Mouse (Mus musculus): Measurements from ENCODE around the gene Cped1.

Cped1 gene

DNA sequence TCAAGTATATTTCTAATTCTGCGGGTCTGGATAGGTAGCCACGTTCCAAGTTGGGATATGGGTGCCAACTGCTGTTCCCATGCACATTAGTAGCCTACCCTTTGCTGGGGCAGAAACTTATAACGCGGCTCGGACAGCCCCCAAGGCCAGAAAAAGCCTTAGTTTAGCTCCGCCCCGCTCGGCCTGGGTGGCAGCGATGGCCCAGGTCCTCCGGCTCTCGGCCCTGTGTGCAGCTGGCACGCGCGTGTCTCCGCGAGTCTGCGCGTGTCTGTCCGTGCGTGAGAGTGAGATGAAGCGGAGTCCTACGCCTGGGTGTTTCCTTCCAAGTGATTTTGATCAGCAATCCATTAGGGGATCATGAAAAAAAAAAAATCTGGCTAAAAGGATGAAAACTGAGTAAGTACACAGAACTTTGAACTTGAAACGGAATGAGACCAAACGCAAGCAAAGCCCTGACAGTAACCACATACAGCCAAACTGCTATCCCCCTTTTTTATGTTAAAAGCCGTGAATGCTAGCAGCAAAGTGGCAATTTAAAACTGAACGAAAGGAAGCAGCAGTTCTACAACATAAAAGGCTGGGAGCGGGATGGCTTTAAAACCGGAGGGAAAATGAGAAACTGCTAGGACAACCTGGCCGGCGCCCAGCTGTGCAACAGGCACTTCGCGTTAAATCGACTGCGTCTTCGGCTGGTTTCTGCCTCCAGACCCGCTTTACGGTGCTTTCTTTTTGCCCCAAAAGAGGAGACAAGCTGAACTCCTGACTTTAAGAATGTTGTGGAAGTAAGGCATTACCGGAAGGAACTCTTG, at the start of gene Cped1:
Cped1 (plus strand) TSS at position 185 of the 809 bp plus-strand sequence.
- in situ Hi-C loops (cut with MboI, MseI), result no loop called here

GRCm38 (mm10) chr6:21937981-21938635, 47.6 kb upstream of the Cped1 start:
- in situ Hi-C loops (cut with MboI, MseI), result no loop called here

GRCm38 (mm10) chr6:21949226-21949731, 36.4 kb upstream of the Cped1 start, which contains the start of gene Ing3:
TSS of gene Ing3 (plus strand) at chr6:21949571.
- in situ Hi-C loops (cut with MboI, MseI), result no loop called here

DNA sequence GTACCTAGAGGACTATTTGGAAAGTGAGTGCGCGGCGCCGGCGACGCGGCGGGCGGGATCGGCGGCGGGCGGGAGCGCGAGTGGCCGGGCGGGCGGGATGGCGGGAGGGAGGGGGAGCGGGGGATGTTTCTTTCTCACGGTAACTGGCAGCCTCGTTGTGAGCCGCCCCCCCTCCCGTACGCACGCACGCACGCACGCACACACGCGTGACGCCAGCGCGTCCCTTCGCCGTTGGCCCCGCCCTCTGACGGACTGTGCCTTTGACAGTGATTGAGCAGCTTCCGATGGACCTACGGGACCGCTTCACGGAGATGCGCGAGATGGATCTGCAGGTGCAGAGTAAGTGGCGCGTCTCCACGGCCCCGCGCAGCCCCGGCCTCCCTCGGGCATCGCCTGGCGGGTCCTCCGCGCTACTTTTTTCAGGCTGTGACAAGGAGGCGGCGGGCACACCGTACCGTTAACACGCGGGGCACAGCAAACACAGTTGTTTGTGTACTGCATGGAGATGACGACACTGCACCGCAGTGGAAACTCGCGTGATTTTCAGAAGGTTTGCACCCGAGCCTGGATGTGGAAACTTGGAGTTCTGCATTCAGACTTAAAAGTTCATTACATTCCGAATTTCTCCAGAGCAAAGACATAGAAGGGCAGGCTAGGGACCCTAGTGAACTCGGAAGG, 35.8 kb upstream of the Cped1 start:
- in situ Hi-C loops (cut with MboI, MseI), result no loop called here

DNA sequence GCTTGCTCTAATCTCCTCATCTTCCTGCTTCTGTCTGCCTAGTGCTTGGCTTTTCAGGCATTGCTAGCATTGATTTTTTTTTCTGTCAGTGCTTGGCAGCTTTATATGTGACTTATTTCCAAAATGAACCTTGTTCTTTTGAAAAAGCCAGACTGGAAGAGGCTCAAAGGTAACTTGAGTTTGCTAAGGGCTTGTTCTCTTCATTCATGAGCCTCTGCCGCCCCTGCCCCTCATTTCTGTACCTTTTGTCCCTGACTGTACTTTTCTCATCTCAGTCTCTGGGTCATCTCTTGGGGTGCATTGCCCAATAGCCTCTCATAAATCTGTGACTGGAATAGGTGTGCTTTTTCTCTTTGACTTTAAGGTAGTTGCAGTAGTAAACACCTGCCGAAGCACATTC, 35.0 kb upstream of the Cped1 start:
- in situ Hi-C loops (cut with MboI, MseI), result no loop called here

- in situ Hi-C loops (cut with MboI, MseI), result no loop called here
These were observed 30.2 kb upstream of the Cped1 start for GRCm38 (mm10) chr6:21955468-21955867.

- in situ Hi-C loops (cut with MboI, MseI), result no loop called here
These were observed 26.8 kb upstream of the Cped1 start for GRCm38 (mm10) chr6:21958922-21959321.

- in situ Hi-C loops (cut with MboI, MseI), result no loop called here
These were observed 25.8 kb upstream of the Cped1 start for GRCm38 (mm10) chr6:21959909-21960308.

GRCm38 (mm10) chr6:21977532-21977931, 8.2 kb upstream of the Cped1 start:
- in situ Hi-C loops (cut with MboI, MseI), result no loop called here

DNA sequence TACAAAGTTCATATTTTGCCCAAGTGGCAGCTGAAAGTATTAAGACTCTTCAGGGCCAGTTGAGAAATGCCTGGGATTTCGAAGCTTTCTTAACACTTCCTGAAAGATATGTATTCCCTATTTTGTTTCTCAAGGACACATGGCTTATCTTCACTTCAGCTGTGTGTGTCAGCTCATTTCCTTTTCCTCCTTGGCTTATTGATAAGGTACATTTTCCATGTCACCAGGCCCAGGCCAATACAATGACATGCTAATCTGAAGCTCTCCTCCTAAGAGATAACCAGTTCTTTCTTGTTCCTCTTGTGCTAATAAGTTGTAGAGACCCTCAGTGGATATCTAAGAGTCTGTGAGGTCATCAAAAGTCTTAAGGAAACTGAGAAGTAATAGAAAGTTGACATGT, 4.6 kb upstream of the Cped1 start:
- in situ Hi-C loops (cut with MboI, MseI), result no loop called here

- in situ Hi-C loops (cut with MboI, MseI), result no loop called here
These were observed 555 bp upstream of the Cped1 start for GRCm38 (mm10) chr6:21984990-21985731.

DNA sequence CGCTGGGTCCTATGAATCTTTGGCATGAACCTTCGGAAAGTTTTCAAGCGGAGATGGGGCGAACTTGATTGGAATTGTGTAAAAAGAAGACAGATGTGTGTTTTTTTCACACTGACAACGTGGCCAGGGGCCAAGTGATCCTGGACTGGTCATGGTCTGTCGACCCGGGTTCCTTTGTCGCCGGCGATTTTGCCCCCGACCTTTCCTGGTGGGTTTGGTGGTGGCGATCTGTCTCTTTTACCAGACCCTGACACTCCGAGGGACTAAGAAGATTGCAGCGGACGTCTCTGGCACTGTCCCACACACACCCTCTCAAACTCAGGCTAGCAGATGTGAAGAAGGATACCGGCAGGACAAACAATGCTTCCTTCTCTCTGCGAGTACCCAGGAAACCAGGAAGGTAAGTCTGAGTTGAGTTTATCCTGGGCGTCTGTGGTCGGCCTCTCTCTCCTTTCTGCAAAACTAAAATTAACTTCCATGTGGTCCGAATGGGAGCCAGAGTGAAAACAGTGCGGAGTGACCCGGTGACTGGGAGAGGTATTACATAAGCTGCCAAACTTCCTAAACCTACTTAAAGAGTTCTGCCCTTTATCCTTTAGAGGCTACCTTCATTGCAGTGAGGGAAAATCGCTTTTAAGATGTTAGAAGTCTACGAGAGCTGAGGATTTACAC, 1.1 kb downstream of the Cped1 start:
- in situ Hi-C loops (cut with MboI, MseI), result no loop called here

DNA sequence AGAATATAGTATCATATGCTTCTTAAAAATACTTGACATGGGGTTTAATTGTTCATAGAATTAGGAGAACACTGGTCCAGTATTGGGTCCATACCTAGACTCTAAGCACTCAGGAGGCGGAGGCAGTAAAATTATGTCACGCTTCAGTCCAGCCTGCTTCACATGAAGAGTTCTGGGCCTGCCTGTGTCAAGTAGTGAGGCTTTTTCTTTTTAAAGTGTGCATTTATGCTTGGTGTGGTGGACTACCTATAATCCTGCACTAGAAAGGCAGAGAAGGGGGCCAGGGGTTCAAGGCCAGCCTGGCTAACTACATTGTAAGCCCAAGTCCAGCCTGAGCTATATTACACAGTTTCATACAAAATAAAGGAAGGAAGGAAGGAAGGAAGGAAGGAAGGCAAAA, 1.8 kb downstream of the Cped1 start:
- in situ Hi-C loops (cut with MboI, MseI), result no loop called here

GRCm38 (mm10) chr6:21988296-21988695, 2.6 kb downstream of the Cped1 start:
- in situ Hi-C loops (cut with MboI, MseI), result no loop called here

DNA sequence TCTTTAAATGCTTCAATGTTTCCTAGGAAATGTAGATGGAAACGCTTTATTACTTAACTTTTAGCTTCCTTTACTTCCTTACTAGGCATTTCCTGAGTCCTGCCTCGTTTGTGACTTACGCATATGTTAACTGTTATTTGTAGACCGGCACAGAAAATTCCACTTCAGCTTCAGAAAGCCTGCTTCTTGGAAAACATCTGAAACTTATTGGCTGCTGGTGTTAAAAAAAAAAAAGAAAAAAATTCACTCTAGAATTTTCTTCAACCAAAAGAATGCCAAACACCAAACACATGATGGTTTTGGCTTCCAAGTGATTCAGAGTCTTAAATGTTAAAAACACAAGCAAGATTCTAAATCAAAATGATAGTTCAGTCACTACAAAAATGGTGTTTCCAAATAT, 3.4 kb downstream of the Cped1 start:
- in situ Hi-C loops (cut with MboI, MseI), result no loop called here

DNA sequence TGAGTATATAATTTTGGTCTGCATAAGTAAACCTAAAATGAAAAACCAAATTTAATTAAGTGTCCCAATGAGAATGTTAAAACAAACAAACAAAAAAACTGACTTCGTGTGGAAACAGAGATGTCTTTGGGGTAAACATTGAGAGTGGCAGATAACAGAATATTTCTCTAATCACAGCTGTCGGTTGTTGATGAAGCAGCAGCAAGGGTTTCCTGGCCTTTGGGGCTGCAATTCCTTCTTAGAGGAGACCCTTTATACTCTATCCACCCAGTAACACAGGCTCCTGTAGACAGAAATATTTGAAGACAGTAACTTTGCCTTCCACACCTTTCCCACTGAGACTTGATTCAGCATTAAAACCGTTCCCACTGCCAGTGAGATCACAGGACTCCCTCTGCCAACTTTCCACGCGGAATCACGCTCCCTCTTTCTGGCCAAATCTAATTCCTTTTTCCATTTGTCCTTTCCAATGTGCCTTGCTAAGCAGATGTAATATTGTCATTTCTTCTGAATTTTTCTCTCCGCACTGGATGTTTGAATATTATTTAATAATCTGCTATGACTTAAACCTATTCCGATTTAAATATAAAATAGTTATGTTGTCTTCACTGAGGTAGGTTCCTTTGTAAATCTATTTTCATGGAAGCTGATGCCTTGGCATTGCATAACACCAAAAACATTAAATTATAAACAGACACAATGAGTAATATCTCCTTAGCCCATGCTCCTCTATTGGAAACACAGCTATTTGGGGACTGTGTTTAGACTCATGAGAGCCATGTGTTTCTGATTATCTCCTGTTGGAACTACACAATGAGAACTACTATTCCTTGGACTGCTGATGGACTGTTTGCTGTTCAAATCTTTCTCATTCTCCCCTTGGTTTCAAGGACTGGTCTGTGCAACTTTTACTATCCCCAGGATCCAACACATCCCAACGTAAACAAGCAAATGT, 4.7 kb downstream of the Cped1 start:
- in situ Hi-C loops (cut with MboI, MseI), result no loop called here

GRCm38 (mm10) chr6:21991151-21991550, 5.4 kb downstream of the Cped1 start:
- in situ Hi-C loops (cut with MboI, MseI), result no loop called here

DNA sequence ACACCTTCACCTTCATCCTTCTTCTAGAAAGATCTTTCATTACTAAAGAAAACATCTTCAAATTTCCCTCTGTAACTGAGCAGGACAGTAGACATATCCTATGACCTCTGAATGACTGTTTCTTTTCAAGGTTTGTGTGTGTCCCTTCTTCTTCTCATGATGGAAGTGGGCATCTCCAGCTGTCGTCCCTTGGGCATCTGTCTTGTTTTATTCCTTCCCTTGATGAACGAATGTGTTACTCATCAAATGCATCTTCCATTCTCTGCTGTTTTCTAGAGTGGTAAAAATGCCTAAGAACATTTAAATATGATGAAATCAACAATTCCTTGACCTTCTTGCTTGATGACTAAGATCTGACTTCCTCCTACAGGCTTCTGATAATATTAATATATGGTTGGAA, 7.4 kb downstream of the Cped1 start:
- in situ Hi-C loops (cut with MboI, MseI), result no loop called here

DNA sequence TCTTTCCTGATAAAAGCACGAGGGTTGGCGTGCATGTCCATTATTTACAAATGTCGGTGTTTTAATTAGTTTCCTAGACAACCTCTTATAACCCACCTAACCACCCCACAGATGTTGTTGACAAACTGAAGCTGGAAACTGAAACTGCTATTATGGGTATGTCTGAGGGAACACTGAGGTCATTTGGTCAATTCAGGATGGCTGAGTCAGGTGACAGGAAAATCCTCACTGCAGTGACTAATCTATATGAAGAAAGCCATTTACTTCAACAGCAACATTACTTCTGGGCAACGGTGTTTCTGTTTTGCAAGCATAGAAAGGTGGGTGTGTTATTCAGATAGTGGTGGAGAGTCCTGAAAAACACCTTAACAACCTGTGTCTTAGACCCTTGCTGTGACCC, 12.4 kb downstream of the Cped1 start:
- in situ Hi-C loops (cut with MboI, MseI), result no loop called here

DNA sequence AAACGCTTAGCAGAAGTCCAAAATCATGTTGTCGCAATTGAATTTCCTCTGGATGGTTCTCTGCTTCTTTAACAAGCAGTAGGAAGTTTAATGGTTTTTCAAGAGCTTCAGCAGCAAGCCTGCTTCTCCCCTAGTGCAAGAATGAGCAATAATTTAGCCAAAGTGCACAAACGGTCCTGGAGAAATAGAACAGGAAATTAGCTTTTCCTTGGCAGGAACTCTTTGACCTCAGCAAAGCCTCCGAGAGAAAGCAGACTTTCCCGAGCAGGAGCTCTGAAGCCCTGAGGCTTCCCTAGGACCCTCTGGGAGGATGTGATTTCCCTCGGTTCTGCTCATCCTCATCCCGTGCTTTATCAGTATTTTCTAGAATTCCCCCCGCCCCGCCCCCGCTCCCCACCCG, 13.3 kb downstream of the Cped1 start:
- in situ Hi-C loops (cut with MboI, MseI), result no loop called here

Measured in T-helper 2 cell (primary cell).